Mouse (Mus musculus): ENCODE data around the gene Gm10337.

DNA sequence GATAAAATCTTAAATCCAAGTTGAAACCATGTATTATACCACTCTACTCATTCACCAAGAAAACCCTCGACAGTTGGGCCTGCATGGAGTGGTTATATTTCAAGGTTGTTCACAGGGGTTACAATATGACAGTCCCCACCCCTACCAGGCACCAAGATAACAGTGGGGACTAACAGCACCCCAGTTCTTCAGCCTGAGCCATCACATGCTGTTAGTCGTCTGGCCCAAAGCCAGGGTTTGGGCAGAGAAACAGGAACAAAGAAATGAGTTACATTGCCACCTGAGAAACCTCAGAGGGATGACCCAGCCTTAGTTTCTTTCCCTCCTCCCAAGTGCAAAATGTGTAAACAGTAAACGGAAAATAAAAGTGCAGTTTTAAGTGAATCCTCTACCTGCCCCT, 4.2 kb upstream of the Gm10337 start:
- TF ChIP-seq POLR2A (IDR thresholded peaks at IDR 0.05; ENCODE audit: low read depth, low read length) (no peak), CTCF (IDR thresholded peaks at IDR 0.05; ENCODE audit: extremely low read depth, insufficient read depth, insufficient read length, insufficient replicate concordance) (no peak)
